Mouse (Mus musculus): ENCODE measurements around the gene 1110025L11Rik.
"Not testable (repeated sequence)": the region's sequence is repeated elsewhere in the genome, so short reads cannot be mapped to it uniquely, and the experiment has no call there.

The 1110025L11Rik gene

GRCm38 (mm10) chr16:89063902-89064301 is at the start of gene 1110025L11Rik:
Gene 1110025L11Rik, minus strand, starts transcription at chr16:89064002.
- DNase-seq (ENCODE audit: low read depth in 1 of 2, low spot score in 2 of 2), result not testable (repeated sequence)

GRCm38 (mm10) chr16:89071041-89071440 is 7.2 kb upstream of the 1110025L11Rik start:
- DNase-seq (ENCODE audit: low read depth in 1 of 2, low spot score in 2 of 2), result not testable (repeated sequence)

GRCm38 (mm10) chr16:89047783-89048182 is 16.0 kb downstream of the 1110025L11Rik start, which contains the start of gene Krtap6-5:
Gene Krtap6-5, minus strand, starts transcription at chr16:89047883.
- no peak for DNase-seq (ENCODE audit: low read depth in 1 of 2, low spot score in 2 of 2)

GRCm38 (mm10) chr16:89041372-89041771 is 22.4 kb downstream of the 1110025L11Rik start, which contains the start of gene Gm10228:
Gene Gm10228, minus strand, starts transcription at chr16:89041472.
- not testable (repeated sequence) for DNase-seq (ENCODE audit: low read depth in 1 of 2, low spot score in 2 of 2)

- DNase-seq (ENCODE audit: low read depth in 1 of 2, low spot score in 2 of 2), result not testable (repeated sequence)
Measured at GRCm38 (mm10) chr16:89031399-89031798, 32.4 kb downstream of the 1110025L11Rik start, which contains the start of gene Krtap6-1. Gene Krtap6-1, plus strand, starts transcription at chr16:89031699.

GRCm38 (mm10) chr16:89014984-89015383 is 48.8 kb downstream of the 1110025L11Rik start, which contains the start of gene Gm10229:
Gene Gm10229, plus strand, starts transcription at chr16:89015284.
- not testable (repeated sequence) for DNase-seq (ENCODE audit: low read depth in 1 of 2, low spot score in 2 of 2)

- no peak for DNase-seq (ENCODE audit: low read depth in 1 of 2, low spot score in 2 of 2)
Measured at GRCm38 (mm10) chr16:89013973-89014372, 49.8 kb downstream of the 1110025L11Rik start.

All from monocyte, adult 2 months (primary cell).